Mouse (Mus musculus): ENCODE data around the gene H2bfm.
"Not testable (repeated sequence)": the region's sequence is repeated elsewhere in the genome, so short reads cannot be mapped to it uniquely, and the experiment has no call there.

The H2bfm gene

GRCm38 (mm10) chrX:136927031-136927430, at the start of gene H2bfm:
H2bfm (plus strand) TSS chrX:136927325.
- in situ Hi-C loops (cut with MseI, MboI) = no loop called here

- in situ Hi-C loops (cut with MseI, MboI) = no loop called here
Measured at GRCm38 (mm10) chrX:136895757-136896156, 31.4 kb upstream of the H2bfm start.

GRCm38 (mm10) chrX:136904369-136904768, 22.8 kb upstream of the H2bfm start:
- in situ Hi-C loops (cut with MseI, MboI) = no loop called here

DNA sequence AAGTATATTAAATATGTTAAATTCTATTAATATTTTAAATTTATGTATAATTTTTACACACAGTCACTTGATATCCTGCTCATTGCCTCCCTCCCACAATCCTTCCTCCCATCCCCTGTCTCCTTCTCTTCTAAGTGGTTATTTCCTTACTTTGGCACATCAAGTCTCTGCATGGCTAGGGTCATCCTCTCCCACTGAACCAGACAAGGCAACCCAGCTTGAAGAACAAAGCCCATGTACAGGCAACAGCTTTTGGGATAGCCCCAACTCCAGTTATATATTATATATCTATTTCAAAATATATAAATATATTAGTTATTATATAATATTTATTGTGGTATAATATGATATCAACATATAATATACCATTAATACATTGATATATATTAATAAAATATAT, 1.3 kb upstream of the H2bfm start:
- in situ Hi-C loops (cut with MseI, MboI) = no loop called here

GRCm38 (mm10) chrX:136937985-136938384, 10.9 kb downstream of the H2bfm start:
- in situ Hi-C loops (cut with MseI, MboI) = no loop called here

DNA sequence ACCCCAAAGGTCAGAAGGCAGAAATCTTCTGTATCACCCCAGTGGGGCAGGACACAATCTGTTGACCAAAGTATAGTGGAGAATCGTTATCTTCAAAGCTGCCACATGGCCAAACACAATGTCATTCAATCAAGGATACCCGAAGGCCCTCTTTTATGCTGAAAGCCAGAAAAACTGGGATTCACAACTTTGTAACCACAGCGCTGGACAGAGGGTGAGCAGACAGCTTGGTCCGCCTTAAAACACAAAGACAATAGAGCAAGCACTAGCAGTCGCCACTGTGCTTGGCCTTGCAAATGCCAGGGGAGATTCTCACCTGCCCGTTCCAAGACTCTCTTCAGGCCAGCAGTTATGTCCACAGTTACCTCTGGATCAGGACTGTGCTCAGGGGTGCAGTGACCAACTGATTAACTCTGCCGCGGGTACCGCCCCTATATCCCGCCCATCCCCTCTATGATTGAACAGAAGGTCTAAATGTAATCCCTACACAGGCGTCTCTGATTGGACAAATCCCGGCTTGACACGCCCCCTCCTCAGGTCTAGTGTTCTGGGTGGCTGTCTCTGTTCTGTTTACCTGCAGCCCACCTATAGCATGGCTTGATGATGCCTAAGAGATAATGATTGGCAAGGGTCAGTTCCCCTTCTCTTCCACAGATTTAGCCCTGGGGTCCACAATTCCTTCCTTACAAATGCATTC, 30.6 kb downstream of the H2bfm start:
- in situ Hi-C loops (cut with MseI, MboI) = not testable (repeated sequence)

GRCm38 (mm10) chrX:136958300-136958699, 31.2 kb downstream of the H2bfm start:
- in situ Hi-C loops (cut with MseI, MboI) = not testable (repeated sequence)

GRCm38 (mm10) chrX:136959688-136960087, 32.6 kb downstream of the H2bfm start:
- in situ Hi-C loops (cut with MseI, MboI) = no loop called here

DNA sequence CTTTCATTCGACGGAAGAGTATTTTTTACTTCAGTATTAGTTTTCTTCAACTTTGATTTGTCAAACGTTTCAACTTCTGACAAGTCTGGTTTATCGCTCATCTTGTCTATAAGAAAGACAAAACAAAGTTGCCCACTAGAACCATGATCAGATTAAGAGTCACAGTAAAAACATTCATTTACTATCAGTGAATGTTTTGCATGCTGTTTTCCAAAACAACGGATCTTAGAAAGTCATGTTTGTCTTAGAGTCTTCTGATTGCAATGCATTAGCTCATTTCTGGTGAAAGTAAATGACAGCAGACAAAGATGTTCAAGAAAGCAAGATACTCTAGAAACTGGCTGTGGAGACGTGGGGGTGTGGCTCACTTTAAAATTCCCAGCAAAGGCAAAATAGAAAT, 48.3 kb downstream of the H2bfm start, which contains the start of gene Tmsb15b2:
Tmsb15b2 (minus strand) TSS at position 101 of the 400 bp plus-strand sequence.
- in situ Hi-C loops (cut with MseI, MboI) = not testable (repeated sequence)

- in situ Hi-C loops (cut with MseI, MboI) = no loop called here
Measured at GRCm38 (mm10) chrX:136976424-136977084, 49.4 kb downstream of the H2bfm start, which contains the start of the genes Tmsb15l and Tmsb15b1. Tmsb15l (minus strand) TSS chrX:136976869. Tmsb15b1 (minus strand) TSS chrX:136976874.
